Mouse (Mus musculus) embryonic facial prominence, embryonic 11.5 days (tissue): ENCODE measurements around the gene Ift43. TPM values are rescaled to one million over a fixed set of nuclear protein-coding genes. Genes with fewer than 3 reads are reported as not detected.

Experiments
- ATAC-seq: fragments of 200-750 bp; cut with Nextera tagmentation; replicated peaks from 2 replicates; pipeline ENCODE4 v1.8.0; 2017; ENCODE audit warnings: low read depth; ENCODE audit not compliant: insufficient number of reproducible peaks, low FRiP score, low TSS enrichment
- DNase-seq: peaks from one replicate; pipeline ENCODE4 v3.0.0-alpha.2; 2015; ENCODE audit warnings: low spot score
- H3K27ac ChIP-seq: fragments of 300-500 bp; sonication (generic); replicated peaks from 2 replicates; pipeline ENCODE4 v1.5.1; 2014; ENCODE audit warnings: mild to moderate bottlenecking, low read depth, low read length, control low read depth
- H3K27me3 ChIP-seq: fragments of 300-500 bp; sonication (generic); 2 replicates; pipeline ENCODE4 v1.6.1; 2014; ENCODE audit warnings: mild to moderate bottlenecking, low read length, moderate library complexity, mixed read lengths; ENCODE audit not compliant: control insufficient read depth, insufficient read depth
- H3K36me3 ChIP-seq: fragments of 300-500 bp; sonication (generic); replicated peaks from 2 replicates; pipeline ENCODE4 v1.6.1; 2014; ENCODE audit warnings: low read depth, mild to moderate bottlenecking, low read length, moderate library complexity, mixed read lengths; ENCODE audit not compliant: control insufficient read depth, insufficient read depth
- H3K4me1 ChIP-seq: fragments of 300-500 bp; sonication (generic); 2 replicates; pipeline ENCODE4 v1.6.1; 2014; ENCODE audit warnings: low read length, mixed read lengths; ENCODE audit not compliant: control insufficient read depth, insufficient read depth
- H3K4me2 ChIP-seq: fragments of 300-500 bp; sonication (generic); 2 replicates; pipeline ENCODE4 v1.6.1; 2014; ENCODE audit warnings: low read depth, mild to moderate bottlenecking, control low read depth, low read length, moderate library complexity
- H3K4me3 ChIP-seq: fragments of 300-500 bp; sonication (generic); 2 replicates; pipeline ENCODE4 v1.5.1; 2014; ENCODE audit warnings: low read depth, low read length, control low read depth
- H3K9ac ChIP-seq: fragments of 300-500 bp; sonication (generic); replicated peaks from 2 replicates; pipeline ENCODE4 v1.6.1; 2014; ENCODE audit warnings: mild to moderate bottlenecking, control low read depth, low read length
- H3K9me3 ChIP-seq: fragments of 300-500 bp; sonication (generic); replicated peaks from 2 replicates; pipeline ENCODE4 v1.6.1; 2016; ENCODE audit warnings: mild to moderate bottlenecking, low read length, inconsistent platforms, mixed read lengths; ENCODE audit not compliant: control insufficient read depth
- WGBS: fragments of 180-500 bp; shearing (Covaris S2); extraction: QIAGEN DNeasy Blood & Tissue Kit; methylation state at CpG from one replicate; pipeline ENCODE4 v1.1.7; 2014; 5-methylcytosine and 5-hydroxymethylcytosine counted together
- polyA plus RNA-seq: library from polyadenylated mRNA; unstranded; fragments of >200 nt; fragmentation: Nextera tagmentation; extraction: Ambion mirVana; gene quantifications from 2 replicates; pipeline ENCODE4 v1.2.1, GENCODE M21; 2014

Gene Ift43
- polyA plus RNA-seq, 1 experiment from 2014 or later: 80.3 TPM

GRCm38 (mm10) chr12:86047376-86047775 lies 35.0 kb upstream of the Ift43 start:
- H3K4me1 ChIP-seq: no peaks in the 10 kb centered on the region
- H3K9me3 ChIP-seq: no peaks in the 10 kb centered on the region
- H3K27me3 ChIP-seq: no peaks in the 10 kb centered on the region
- no peak overlapping the region for H3K27ac ChIP-seq
- no peak overlapping the region for H3K4me2 ChIP-seq
- 80% methylated on average over 8 of the region's 8 CpGs for WGBS
- H3K4me3 ChIP-seq: no peak overlapping the region
- no peaks in the 10 kb centered on the region for H3K36me3 ChIP-seq
- no peak for ATAC-seq
- no peak overlapping the region for H3K9ac ChIP-seq
- no peak for DNase-seq

GRCm38 (mm10) chr12:86049813-86050212 lies 32.5 kb upstream of the Ift43 start:
- DNase-seq (no peak), ATAC-seq (no peak)
- H3K4me1 ChIP-seq: no peaks in the 10 kb centered on the region
- H3K4me2 ChIP-seq: no peak overlapping the region
- WGBS: 79% methylated on average over 6 of the region's 6 CpGs
- H3K9ac ChIP-seq: no peak overlapping the region
- H3K27ac ChIP-seq: no peak overlapping the region
- H3K27me3 ChIP-seq: no peaks in the 10 kb centered on the region
- no peaks in the 10 kb centered on the region for H3K9me3 ChIP-seq
- no peaks in the 10 kb centered on the region for H3K36me3 ChIP-seq
- H3K4me3 ChIP-seq: no peak overlapping the region

- Histone ChIP-seq H3K4me1 (no peaks in the 10 kb centered on the region), H3K9me3 (no peaks in the 10 kb centered on the region), H3K9ac (no peak overlapping the region), H3K4me3 (no peak overlapping the region), H3K36me3 (no peaks in the 10 kb centered on the region), H3K27me3 (no peaks in the 10 kb centered on the region), H3K27ac (no peak overlapping the region), H3K4me2 (no peak overlapping the region)
- ATAC-seq (no peak), DNase-seq (no peak)
- WGBS: 92% methylated on average over 5 of the region's 5 CpGs
These were observed 30.9 kb upstream of the Ift43 start for GRCm38 (mm10) chr12:86051477-86051876.

GRCm38 (mm10) chr12:86055306-86055705 lies 27.0 kb upstream of the Ift43 start:
- Histone ChIP-seq H3K4me1 (no peaks in the 10 kb centered on the region), H3K9me3 (no peaks in the 10 kb centered on the region), H3K4me2 (no peak overlapping the region), H3K27me3 (no peaks in the 10 kb centered on the region), H3K27ac (no peak overlapping the region), H3K4me3 (no peak overlapping the region), H3K36me3 (no peaks in the 10 kb centered on the region; the same call in 1 of the 2 replicates), H3K9ac (no peak overlapping the region)
- no peak for DNase-seq
- ATAC-seq: no peak
- WGBS: 89% methylated on average over 2 of the region's 2 CpGs

- 88% methylated on average over 8 of the region's 8 CpGs for WGBS
- no peak for ATAC-seq
- Histone ChIP-seq H3K4me3 (no peak overlapping the region), H3K27me3 (no peaks in the 10 kb centered on the region), H3K9me3 (no peaks in the 10 kb centered on the region), H3K4me2 (no peak overlapping the region), H3K4me1 (no peaks in the 10 kb centered on the region), H3K27ac (no peak overlapping the region), H3K9ac (no peak overlapping the region), H3K36me3 (no peaks in the 10 kb centered on the region; the same call in 1 of the 2 replicates)
- DNase-seq: no peak
These were observed 25.4 kb upstream of the Ift43 start for GRCm38 (mm10) chr12:86056976-86057375.

GRCm38 (mm10) chr12:86057516-86057915 lies 24.8 kb upstream of the Ift43 start:
- 88% methylated on average over 8 of the region's 8 CpGs for WGBS
- H3K4me2 ChIP-seq: no peak overlapping the region
- ATAC-seq (no peak), DNase-seq (no peak)
- no peak overlapping the region for H3K9ac ChIP-seq
- no peak overlapping the region for H3K4me3 ChIP-seq
- H3K4me1 ChIP-seq: no peaks in the 10 kb centered on the region
- no peak overlapping the region for H3K27ac ChIP-seq
- peaks cover 2% of the 10 kb centered on the region; the same call in 1 of the 2 replicates for H3K36me3 ChIP-seq
- H3K27me3 ChIP-seq: no peaks in the 10 kb centered on the region
- no peaks in the 10 kb centered on the region for H3K9me3 ChIP-seq

- no peak overlapping the region for H3K27ac ChIP-seq
- H3K27me3 ChIP-seq: no peaks in the 10 kb centered on the region
- DNase-seq: no peak
- no peaks in the 10 kb centered on the region for H3K4me1 ChIP-seq
- ATAC-seq: no peak
- H3K36me3 ChIP-seq: peaks cover 2% of the 10 kb centered on the region; the same call in 1 of the 2 replicates
- H3K4me2 ChIP-seq: no peak overlapping the region
- H3K9ac ChIP-seq: no peak overlapping the region
- H3K4me3 ChIP-seq: no peak overlapping the region
- no peaks in the 10 kb centered on the region for H3K9me3 ChIP-seq
- WGBS: 89% methylated on average over 6 of the region's 6 CpGs
These were observed 23.0 kb upstream of the Ift43 start for GRCm38 (mm10) chr12:86059341-86059740.

GRCm38 (mm10) chr12:86064796-86065195 lies 17.5 kb upstream of the Ift43 start:
- no peaks in the 10 kb centered on the region for H3K27me3 ChIP-seq
- ATAC-seq: no peak
- no peak overlapping the region for H3K9ac ChIP-seq
- H3K27ac ChIP-seq: no peak overlapping the region
- H3K4me2 ChIP-seq: no peak overlapping the region
- H3K4me1 ChIP-seq: no peaks in the 10 kb centered on the region
- no peaks in the 10 kb centered on the region for H3K9me3 ChIP-seq
- H3K4me3 ChIP-seq: no peak overlapping the region
- peaks cover 2% of the 10 kb centered on the region; the same call in 1 of the 2 replicates for H3K36me3 ChIP-seq
- DNase-seq: no peak
